Mouse (Mus musculus) kidney, adult 11 months (tissue): ENCODE data around the gene Exoc4.
A peak's percentile ranks its signal among the peaks of the same experiment; 100 is the strongest.

Experiments used
- DNase-seq: peaks from one replicate; pipeline ENCODE4 v3.0.0; 2022

Gene Exoc4

DNA sequence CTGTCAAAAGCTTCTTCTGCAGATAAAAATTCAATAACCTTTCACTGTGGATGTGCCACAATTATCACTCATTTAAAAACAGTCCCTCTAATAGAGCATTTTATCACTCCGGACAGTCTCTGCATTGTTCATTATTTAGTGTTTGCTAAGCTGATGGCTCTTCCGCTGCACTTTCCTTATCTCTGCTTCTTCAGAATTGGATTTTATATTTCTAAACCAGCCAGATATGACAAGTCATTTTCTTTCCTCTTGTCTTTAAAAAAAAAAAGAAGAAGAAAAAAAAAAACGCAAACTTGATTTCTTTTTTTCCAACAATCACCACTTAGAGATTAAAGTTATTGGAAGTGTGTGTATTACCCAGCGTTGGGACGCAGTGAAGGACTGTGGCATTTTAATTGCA lies 624.1 kb downstream of the Exoc4 start:
- DNase-seq: no peak

- no peak for DNase-seq
Measured at GRCm38 (mm10) chr6:33874291-33875014, 625.6 kb downstream of the Exoc4 start.

DNA sequence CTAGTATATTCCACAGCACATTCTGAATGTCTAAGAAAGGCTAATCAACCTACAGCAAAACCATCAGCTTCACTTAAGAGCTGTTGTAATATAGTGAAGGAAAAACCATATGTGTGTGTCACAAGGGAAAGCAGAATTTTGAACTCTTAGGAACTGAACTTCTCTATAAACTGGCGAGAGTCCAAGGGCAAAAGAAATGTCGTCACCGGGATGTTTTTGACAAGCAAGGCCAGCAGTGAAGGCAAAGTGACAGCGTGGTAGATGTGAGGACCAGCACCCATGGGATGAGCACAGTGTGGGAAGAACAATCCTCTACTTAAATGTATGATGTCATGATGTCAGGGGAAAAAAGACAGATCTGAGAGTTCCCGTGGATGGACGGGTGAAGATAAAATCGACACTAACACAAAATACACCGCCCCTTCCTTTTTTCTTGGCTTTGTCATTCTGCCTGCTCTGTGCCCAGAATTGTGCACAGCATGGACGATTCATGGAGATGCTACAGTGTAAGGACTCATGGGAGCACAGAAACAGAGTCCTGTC lies 635.3 kb downstream of the Exoc4 start:
- DNase-seq: no peak

DNA sequence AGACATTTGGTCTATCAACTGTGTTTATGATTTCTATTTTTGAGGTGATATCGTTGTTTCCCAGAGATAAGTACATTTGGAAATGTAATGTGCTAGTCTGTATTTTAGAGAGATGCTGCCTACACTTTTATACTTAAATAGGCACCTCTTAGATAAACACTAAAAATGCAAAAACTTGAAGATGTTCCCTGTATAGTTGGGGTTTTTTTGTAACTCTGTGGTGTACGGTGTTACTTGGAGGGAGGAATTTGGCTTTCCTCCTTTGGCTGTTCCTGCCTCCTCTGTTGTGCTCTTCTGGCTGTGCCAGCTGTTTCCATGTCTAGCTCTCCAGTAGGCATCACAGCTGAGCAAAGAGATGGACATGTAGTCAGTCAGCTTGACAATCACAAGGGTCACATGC lies 638.1 kb downstream of the Exoc4 start:
- DNase-seq: no peak

- DNase-seq: no peak
Measured at GRCm38 (mm10) chr6:33890926-33891325, 642.0 kb downstream of the Exoc4 start.

- no peak for DNase-seq
Measured at GRCm38 (mm10) chr6:33892142-33892541, 643.3 kb downstream of the Exoc4 start.

GRCm38 (mm10) chr6:33899973-33900372 lies 651.1 kb downstream of the Exoc4 start:
- no peak for DNase-seq

DNA sequence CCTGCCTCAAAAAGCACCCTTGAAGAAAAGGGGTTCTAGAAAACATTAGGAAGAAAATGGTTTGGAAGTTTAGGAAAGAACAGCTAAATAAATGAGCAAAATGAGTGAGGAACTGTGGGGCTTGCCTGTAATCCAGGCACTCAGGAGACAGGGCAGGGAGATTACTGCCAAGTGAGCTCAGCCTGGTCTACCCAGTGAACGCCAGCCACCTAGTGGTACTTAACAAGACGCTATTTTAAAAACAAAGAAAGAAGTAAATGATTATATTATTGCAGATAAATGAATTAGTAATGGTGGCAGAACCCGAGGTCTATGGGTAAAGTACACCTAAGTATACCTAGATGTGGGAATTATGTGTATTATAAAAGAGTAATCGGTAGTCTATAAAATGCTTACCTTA lies 651.7 kb downstream of the Exoc4 start:
- DNase-seq: no peak

GRCm38 (mm10) chr6:33905099-33905498 lies 656.2 kb downstream of the Exoc4 start:
- DNase-seq: no peak

GRCm38 (mm10) chr6:33910671-33911070 lies 661.8 kb downstream of the Exoc4 start:
- no peak for DNase-seq

DNA sequence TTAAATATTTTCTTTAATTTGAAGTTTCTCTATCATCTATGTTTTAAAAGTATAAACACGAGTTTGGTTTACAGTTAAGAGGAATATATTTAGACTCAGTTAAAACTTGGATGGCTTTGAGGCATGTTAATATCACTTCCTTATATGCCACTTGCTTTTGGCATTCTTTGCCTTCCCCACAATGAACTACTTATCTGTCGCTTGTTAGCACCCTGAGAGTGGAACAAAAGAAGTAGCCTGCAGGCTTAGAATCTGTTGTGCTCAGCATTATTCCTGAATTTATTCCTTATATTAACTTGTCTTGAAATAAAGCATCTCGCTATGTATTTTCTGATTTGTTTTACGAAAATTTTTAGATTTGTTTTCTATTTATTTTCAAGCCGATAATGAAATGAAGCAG lies 664.2 kb downstream of the Exoc4 start:
- no peak for DNase-seq

DNA sequence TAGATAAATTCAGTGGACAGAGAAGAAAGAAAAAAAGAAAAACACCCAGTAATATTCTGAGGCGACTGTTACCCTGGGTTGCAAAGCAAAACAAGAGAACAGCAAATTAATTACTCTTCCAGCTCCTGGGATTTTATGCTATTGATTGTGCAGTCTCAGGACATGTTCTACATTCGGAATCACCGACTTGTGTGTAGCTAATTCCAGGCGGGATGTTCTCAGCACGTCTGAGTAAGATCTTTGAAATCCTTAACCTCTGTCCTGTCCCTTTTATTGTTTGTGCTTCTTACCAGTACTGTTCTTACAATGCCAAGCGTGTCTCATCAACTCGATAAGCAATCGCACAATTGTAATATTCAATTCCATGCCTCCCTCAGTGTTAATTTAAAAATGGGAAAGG lies 664.6 kb downstream of the Exoc4 start:
- no peak for DNase-seq

DNA sequence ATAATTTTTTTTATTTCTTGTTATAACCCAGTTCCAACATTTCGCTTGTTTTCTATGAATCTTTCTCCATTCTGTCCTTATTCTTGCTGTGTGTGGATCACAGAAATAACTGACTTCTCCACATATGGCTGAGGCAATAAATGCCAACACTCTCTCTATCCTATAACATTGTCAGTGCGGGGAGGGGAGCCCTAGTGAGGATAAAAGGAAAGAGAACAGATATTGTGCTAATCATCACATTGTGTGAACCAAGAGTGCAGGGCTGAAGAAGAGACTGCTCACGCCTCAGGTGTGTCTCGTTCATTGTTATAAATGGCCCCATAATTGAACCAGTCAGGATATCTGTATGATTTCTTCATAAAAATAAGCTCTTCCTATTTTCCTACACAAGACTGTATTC lies 665.1 kb downstream of the Exoc4 start:
- DNase-seq: no peak

DNA sequence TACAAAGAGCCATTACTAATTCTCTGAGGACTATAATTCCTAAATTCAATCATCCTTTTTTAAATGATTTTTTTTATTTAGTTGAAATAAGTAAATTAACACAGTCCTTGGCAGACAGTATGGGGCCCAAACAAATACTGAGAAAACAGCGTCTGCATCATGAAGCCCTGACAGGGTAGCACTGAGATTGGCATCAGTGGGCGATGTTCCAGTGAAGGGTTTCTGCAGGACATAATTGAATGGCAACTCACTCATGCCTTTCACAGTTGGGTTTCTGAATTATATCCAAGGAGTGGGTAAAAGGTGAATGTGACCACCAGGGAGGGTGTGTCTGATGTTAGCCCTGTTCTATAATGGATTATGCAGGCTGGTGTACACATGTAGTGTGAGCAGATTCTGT lies 674.7 kb downstream of the Exoc4 start:
- DNase-seq: no peak

DNA sequence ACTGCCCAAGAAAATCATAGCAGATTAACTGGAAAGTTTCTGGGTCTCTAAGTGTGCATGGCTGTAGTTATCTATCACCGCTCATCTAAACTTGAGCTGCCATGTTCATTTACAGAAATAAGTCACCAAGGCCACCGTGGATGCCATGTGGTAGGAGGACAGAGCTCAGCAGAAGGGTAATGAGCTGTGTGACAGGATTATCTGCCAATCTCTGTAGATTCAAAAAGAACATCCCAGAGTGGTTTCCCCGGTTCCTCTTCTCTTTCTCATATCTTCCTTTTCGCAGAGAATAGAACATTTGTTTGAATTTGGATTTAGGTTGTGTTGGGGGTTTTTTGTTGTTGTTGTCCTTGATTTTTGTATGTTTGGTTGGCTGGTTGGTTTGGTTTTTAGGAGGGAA lies 676.0 kb downstream of the Exoc4 start:
- DNase-seq: no peak

DNA sequence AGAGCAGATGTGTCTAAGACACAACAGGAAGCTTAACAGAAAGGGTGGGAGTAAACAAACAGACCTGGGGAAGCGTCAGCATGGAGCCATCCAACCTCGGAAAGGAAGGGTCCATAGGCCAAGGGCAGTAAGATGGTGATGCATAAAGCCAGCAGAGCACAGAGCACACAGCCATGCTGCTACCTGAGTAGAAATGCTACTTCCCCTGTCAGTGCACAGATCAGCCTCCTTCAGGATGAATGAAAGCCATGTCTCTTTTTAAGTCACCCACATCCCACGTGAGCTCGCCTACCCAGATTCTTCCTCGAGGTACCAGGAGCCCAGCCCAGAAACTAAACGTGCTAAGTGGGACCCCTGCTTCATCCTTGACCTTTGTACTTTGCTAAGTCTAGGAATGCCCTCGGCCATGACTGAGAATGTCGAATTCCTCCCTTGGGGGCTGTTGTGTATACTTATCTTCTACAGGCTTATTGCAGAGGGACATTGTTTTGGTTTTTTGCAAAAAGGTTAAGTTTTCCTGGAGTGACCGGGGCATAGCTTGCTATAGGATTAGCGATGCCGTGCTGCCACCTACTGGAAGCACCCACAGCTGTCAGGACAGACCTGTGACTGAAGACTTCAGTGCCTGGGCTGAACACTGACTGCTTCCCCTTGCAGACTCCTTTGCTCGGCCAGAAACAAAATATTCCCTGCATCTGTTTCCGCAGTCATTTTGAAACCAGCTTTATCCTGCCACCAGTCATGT lies 680.6 kb downstream of the Exoc4 start:
- peak; percentile 69 for DNase-seq

DNA sequence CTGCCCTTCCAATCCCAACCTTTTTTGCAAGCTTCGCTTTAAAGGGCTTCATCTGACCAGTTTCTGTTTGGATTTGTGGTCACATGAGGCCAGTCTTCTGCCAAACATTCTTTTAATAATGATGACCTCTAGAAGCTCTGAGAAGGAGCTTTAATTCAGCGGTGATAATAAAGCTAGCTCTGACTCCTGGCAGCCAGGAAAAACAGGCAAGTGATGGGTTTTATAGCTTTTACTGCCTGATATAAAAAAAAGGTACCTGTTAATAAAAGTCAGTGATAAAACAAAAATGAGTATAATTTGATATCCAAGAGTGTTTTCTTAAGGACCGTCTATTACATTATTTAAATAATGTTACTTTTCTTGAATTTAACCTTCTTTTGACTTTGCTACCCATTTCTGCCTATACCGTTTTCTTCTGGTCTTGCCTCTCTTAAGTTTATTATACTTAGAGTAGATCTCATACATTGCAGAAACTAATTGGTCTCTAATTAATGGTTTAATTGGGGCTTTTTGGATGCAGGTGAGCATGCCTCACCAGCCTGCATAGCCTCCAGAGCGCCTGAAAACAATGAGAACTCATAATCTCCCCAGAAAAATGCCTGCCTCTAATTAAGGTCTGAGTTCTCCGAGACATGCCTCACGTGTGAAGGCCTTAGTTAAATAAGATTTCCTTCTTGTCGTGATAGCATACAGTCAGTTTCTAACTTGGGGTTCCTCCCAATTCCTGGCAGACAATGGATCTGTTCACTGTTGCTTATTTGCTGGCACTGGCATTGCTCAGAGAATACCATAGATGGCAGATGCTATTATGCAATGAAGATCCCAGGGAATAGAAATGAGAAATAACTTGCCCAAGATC lies 681.4 kb downstream of the Exoc4 start:
- DNase-seq: no peak

GRCm38 (mm10) chr6:33937906-33938305 lies 689.0 kb downstream of the Exoc4 start:
- DNase-seq: no peak

DNA sequence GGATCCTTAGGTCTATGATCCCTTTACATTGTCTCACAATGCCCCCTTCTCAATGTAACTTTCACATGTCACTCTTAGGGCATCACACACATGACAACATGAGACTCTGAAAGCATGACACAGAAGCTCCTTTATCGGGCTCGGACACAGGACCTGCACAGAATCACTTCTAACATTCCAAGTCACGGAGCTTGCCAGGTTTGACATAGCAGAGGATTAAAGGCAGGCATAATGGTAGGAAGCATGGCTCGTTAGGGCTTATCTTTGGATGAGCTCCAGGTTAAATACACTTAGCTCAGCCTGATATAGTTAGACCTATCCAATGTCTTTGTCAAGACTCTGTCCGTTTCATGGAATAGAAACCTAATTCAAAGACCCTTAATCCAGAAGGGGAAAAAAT lies 690.3 kb downstream of the Exoc4 start:
- DNase-seq: no peak

DNA sequence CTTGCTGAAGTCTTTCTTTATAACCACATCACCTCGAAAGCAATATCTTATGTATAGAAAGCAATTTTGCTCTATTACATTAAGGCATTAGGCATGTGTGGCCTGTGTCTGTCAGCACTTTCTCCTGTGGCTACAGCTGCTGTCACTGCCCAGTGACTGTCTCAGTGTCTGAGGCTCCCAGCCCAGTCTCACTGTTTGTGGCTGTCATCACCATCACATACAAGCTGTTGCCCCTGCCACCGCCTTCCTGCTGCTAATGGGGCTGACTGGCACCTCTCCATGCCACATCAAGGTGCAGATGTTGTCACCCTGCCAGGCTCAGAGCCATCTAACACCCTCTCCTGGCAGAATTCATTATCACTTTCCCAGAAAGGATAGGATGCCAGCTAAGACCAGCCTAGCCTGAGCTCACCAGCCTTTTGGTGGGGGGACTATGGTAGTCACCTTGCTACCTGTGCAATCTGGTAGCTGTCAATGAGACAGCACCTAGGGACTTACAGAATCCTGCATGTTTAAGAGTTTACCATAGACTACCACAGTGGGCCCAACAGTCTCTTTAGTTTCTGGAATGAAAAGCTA lies 698.1 kb downstream of the Exoc4 start:
- DNase-seq: no peak

GRCm38 (mm10) chr6:33950113-33950512 lies 701.2 kb downstream of the Exoc4 start:
- no peak for DNase-seq

DNA sequence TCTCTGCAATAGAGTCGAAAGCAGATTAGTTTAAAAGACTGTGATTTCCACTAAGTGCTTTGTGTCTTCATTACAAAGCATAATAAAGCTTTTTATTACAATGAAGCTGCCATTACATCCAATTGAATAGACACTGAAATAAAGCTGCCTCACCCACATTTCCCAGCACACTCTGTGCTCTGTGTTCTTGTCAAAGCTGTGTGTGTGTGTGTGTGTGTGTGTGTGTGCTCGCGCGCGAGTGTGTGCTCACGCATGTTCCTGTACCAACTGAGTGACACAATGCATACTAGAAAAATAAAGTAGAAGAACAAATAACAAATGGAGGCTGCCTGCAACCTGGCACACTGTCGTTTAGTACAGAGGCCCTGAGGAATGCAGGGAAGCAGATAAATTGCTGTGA lies 706.6 kb downstream of the Exoc4 start:
- no peak for DNase-seq

DNA sequence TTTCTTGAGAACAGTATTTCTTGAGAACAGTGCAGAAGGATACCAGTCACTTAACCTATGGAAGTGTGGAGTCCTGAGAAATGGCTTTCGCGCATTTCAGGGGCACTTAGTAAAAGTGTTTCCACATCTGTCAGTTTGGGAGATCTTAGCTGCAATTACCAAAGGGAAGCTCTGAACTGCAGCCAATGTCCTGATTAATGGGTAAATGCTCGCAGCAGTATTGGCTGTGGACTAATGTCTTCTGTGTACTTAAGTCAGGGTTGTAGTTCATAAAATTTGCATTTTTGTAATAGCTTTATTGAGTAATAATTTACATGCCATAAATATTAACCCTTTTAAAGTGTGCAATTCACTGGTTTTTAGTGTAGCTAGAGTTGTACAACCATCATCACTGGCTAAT lies 709.4 kb downstream of the Exoc4 start:
- no peak for DNase-seq
